Mouse (Mus musculus) embryonic facial prominence, embryonic 12.5 days (tissue): ENCODE results near the gene Cdipt. TPM values are rescaled to one million over a fixed set of nuclear protein-coding genes. Genes with fewer than 3 reads are reported as not detected.

Experiments
- ATAC-seq: fragments of 200-750 bp; cut with Nextera tagmentation; 2 replicates; pipeline ENCODE4 v1.8.0; 2017; ENCODE audit not compliant: insufficient number of reproducible peaks, insufficient read depth, low FRiP score, low TSS enrichment
- H3K27ac ChIP-seq: fragments of 300-500 bp; sonication (generic); 2 replicates; pipeline ENCODE4 v1.5.1; 2016; ENCODE audit warnings: mild to moderate bottlenecking
- H3K27me3 ChIP-seq: fragments of 300-500 bp; sonication (generic); 2 replicates; pipeline ENCODE4 v1.6.1; 2016; ENCODE audit warnings: mild to moderate bottlenecking, moderate library complexity
- H3K36me3 ChIP-seq: fragments of 300-500 bp; sonication (generic); 2 replicates; pipeline ENCODE4 v1.6.1; 2016; ENCODE audit warnings: mild to moderate bottlenecking
- H3K4me1 ChIP-seq: fragments of 300-500 bp; sonication (generic); 2 replicates; pipeline ENCODE4 v1.6.1; 2016
- H3K4me2 ChIP-seq: fragments of 300-500 bp; sonication (generic); replicated peaks from 2 replicates; pipeline ENCODE4 v1.6.1; 2016; ENCODE audit warnings: mild to moderate bottlenecking, moderate library complexity
- H3K4me3 ChIP-seq: fragments of 300-500 bp; sonication (generic); 2 replicates; pipeline ENCODE4 v1.5.1; 2016; ENCODE audit warnings: mild to moderate bottlenecking
- H3K9ac ChIP-seq: fragments of 300-500 bp; sonication (generic); 2 replicates; pipeline ENCODE4 v1.6.1; 2016; ENCODE audit warnings: mild to moderate bottlenecking, moderate library complexity
- H3K9me3 ChIP-seq: fragments of 300-500 bp; sonication (generic); 2 replicates; pipeline ENCODE4 v1.6.1; 2016; ENCODE audit warnings: mild to moderate bottlenecking, moderate library complexity
- WGBS: fragments of 180-500 bp; shearing (Covaris S2); methylation state at CpG from one replicate; pipeline ENCODE4 v1.1.7; 2016; 5-methylcytosine and 5-hydroxymethylcytosine counted together
- polyA plus RNA-seq: library from polyadenylated mRNA; unstranded; fragments of >200 nt; fragmentation: Nextera tagmentation; extraction: Ambion mirVana; gene quantifications from 2 replicates; pipeline ENCODE4 v1.2.1, GENCODE M21; 2016

Gene Cdipt
- polyA plus RNA-seq, 1 experiment from 2014 or later = 88.0 TPM

DNA sequence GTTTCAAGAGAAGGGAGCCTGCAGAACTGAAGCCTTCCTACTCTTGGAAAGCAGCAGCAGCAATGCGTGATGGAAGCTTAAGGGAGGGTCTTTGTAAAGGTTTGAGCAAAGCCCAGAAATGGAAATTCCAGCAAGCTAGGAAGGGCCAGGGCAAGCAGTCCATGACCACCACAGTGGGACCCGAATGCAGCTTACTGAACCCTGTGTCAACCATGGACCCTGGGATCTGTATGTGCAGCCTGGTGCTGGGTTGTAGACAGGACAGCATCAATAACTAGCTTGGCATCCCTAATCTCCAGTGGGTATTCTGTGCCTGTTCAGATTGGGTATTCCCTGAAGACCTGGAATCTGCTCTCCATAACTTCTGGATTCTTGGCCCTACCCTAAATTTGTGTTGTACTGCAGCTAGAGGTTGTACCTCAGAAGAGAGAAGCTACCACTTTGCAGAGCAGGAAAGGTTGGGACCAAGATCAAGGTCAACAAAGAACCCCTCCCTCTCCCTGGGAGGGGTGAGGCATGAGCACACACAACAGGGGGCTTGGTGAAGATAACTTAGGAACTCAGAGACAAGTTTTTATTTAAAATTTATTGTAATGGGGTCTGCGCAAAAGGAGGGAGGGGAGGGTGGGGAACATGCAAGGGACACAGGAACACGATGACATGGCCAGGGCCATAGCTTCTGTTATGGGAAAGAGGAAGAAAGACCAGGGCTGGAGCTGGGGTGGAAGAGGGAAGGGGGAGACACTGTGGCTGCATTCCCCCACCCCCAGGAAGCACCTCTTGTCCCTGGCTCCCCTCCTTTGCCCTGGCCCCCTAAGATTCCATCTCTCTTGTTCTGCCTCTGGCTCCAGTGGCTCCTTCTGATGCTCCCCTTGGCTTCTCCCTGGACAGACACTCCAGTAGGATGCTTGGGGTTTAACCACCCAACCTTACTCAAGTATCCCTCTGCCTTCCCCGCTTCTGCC lies 46.1 kb downstream of the Cdipt start:
- peak overlapping the region; percentile 90 for H3K27ac ChIP-seq
- peak overlapping the region; percentile 50 for H3K4me3 ChIP-seq
- H3K27me3 ChIP-seq = no peaks in the 10 kb centered on the region
- WGBS = 35% methylated on average over 5 of the region's 5 CpGs
- no peaks in the 10 kb centered on the region for H3K9me3 ChIP-seq
- peak overlapping the region; percentile 69 for H3K9ac ChIP-seq
- H3K36me3 ChIP-seq = peaks cover 30% of the 10 kb centered on the region
- H3K4me1 ChIP-seq = peaks cover 73% of the 10 kb centered on the region
- no peak for ATAC-seq
- peak overlapping the region; percentile 97 for H3K4me2 ChIP-seq

DNA sequence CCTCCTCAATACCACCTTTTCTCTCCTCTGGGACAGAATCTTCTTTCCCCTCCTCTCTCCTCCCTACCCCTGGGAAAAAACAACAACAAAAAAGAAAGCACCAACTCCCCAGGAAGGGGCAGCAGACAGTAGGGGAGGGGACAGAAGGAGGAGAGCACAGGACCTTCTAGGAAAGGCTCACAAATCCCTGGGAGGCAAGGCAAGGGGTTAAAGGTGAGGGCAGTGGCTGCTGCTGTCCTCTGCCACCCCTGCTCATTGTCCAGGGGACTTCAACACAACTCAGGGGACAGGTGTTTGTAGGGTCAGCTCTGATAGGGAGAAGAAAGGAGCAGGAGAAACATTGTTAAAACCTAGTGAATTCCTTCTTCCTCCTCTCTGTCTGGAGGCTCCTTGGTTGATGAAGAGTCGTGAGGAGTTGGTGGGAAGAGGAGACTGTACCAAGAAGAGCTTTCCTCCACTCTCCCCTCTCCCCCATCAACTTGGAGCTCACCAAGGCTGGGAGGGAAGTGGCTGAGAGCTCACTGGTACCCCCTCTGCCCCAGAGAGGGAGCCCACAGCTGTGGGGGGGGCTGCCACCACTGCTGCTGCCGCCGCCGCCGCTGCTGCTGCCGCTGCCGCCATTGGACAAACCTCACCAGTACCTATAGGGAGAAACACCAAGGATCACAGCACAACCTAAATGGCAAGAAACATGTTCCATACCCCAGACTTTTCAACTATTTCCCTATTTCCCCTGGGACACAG lies 47.0 kb downstream of the Cdipt start:
- Histone ChIP-seq H3K36me3 (peaks cover 30% of the 10 kb centered on the region), H3K4me3 (peak overlapping the region; percentile 92), H3K27me3 (no peaks in the 10 kb centered on the region), H3K4me1 (peaks cover 72% of the 10 kb centered on the region), H3K9me3 (no peaks in the 10 kb centered on the region), H3K9ac (peak overlapping the region; percentile 99; the same call in 1 of the 2 replicates), H3K4me2 (peak overlapping the region; percentile 97), H3K27ac (peak overlapping the region; percentile 72; the same call in 1 of the 2 replicates)
- 84% methylated on average over 7 of the region's 7 CpGs for WGBS
- no peak for ATAC-seq

DNA sequence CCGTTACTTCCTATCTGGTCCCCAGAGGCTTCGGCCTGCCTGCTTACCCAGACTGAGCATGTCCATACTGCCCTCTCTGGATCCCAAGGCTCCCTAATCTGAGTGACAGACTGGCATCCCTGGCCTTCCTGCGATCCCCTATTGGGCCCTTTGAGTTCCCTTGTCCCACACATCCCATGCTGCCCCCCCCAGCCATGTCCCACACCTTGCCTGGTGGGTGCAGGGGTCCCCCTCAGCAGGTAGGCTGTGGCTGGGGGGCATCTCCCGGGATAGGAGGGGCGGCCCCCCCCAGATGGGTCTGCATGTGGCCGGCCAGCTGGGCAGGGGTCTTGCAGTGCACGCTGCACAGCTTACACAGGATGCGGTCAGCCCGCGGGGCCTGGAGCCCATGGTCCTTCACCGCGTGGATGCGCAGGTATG lies 47.6 kb downstream of the Cdipt start:
- Histone ChIP-seq H3K27me3 (no peaks in the 10 kb centered on the region), H3K4me3 (peak overlapping the region; percentile 92), H3K27ac (peak overlapping the region; percentile 72), H3K36me3 (peaks cover 30% of the 10 kb centered on the region), H3K4me2 (peak overlapping the region; percentile 97), H3K9me3 (no peaks in the 10 kb centered on the region), H3K4me1 (peaks cover 72% of the 10 kb centered on the region), H3K9ac (peak overlapping the region; percentile 99)
- 78% methylated on average over 13 of the region's 13 CpGs for WGBS
- no peak for ATAC-seq

DNA sequence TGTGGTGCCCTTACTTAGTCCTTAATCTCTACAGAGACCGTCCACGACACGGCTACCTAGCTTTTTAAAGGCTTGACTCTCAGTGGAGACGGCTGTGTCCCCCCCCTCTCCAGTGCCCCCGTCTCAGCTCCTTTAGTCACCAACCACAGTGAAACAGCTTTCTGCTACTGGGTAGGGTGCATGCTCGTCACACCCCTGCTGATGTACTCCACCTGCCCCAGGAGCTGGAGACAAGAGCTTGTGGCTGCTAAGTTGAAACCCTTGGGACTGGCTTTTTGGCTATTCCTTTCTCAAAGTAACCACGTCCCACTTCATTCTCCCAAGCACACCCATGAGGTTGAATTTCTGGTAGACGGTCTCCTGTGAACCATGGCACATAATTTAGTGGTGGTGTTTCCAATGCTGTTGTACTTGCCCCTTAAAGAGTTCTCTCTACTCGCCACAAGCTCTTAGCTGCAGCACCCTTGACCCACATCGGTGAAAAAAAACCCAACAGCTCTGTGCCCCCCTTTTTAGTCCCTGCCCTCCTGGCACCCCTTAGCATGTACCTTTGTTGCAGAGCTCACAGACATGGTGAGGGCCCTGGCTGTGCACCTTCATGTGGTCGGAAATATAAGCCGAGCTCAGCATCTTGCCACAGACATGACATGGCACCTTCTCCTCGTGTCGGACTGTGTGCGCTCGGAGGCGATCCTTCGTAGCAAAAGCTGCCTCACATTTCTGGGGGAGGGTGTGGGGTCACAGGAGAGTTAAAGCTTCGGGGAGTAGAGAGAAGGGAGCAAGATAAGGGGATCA lies 48.4 kb downstream of the Cdipt start:
- Histone ChIP-seq H3K4me1 (peaks cover 65% of the 10 kb centered on the region), H3K9me3 (no peaks in the 10 kb centered on the region), H3K27ac (peak overlapping the region; percentile 98), H3K27me3 (no peaks in the 10 kb centered on the region), H3K9ac (peak overlapping the region; percentile 99), H3K36me3 (peaks cover 32% of the 10 kb centered on the region), H3K4me2 (peak overlapping the region; percentile 97), H3K4me3 (peak overlapping the region; percentile 92)
- 28% methylated on average over 19 of the region's 19 CpGs for WGBS
- no peak for ATAC-seq

DNA sequence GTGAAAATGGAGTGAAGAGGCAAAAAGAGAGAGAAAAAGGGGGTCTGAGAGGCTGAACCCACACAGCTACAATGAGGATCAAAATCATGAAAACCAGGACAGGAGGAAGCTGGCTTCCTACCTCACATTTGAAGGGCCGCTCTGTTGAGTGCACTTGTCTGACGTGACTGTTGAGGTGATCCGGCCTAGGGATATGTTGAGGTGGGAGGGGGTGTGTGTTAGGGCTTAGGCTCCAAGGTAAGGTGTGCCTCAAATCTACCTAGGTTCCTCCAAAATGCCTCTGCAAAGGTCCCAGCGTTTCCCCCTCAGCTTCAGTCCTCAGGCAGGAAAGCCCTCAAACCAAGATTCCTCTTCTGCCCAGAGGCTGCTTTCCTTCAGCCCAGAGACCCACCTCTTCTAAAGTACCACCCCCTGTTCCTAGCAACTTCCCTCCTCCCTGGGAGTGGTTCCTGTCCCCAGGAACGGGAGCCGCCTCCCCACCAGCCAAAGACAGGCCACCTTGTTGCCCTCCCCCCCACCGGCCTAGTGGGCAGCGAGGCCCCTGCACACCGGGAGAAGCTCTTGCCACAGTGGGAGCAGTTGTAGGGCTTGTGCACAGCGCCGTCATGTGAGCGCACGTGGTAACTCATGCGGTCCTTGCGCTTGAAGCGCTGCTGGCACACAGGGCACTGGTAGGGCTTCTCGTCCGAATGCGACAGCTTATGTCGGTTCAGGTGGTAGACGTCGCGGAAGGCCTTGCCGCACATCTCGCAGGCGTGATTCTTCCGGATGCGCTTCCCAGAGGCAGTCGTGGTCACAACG lies 49.2 kb downstream of the Cdipt start:
- peak overlapping the region; percentile 99 for H3K9ac ChIP-seq
- H3K27me3 ChIP-seq = no peaks in the 10 kb centered on the region
- H3K36me3 ChIP-seq = peaks cover 40% of the 10 kb centered on the region
- H3K9me3 ChIP-seq = no peaks in the 10 kb centered on the region
- H3K4me3 ChIP-seq = peak overlapping the region; percentile 92
- peak; percentile 22; the same call in 1 of the 2 replicates for ATAC-seq
- peak overlapping the region; percentile 97 for H3K4me2 ChIP-seq
- WGBS = 1% methylated on average over 30 of the region's 30 CpGs
- peak overlapping the region; percentile 98 for H3K27ac ChIP-seq
- H3K4me1 ChIP-seq = peaks cover 56% of the 10 kb centered on the region

DNA sequence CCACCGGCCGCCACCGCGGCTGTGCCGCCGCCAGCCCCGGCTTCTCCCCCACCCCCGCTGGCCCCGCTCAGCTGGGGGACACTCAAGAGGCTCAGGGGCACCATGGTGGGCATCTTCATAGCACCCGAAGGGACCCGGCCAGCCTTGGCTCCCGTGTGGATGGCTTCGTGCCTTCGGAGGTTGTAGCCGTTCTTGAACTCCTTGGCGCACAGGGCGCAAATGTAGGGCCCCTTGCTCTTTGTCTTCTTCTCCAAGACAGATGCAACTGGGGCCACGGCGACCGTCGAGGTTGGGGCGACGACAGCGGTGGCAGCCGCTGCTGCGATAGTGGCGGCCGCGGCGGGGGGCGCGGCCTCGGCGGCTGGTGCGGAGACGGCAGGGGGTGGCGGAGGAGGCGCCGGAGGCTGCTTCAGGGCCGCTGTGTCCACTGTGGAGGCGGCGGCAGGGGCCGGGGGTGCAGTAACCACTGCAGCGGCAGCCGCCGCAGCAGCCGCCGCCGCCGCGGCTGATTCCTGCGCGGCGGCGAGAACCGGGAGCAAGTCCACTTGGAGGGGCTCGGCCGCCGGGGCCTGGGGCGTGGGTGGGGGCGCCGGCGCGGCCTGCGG lies 49.9 kb downstream of the Cdipt start:
- Histone ChIP-seq H3K27me3 (no peaks in the 10 kb centered on the region), H3K9ac (peak overlapping the region; percentile 99), H3K27ac (peak overlapping the region; percentile 98), H3K36me3 (peaks cover 45% of the 10 kb centered on the region), H3K9me3 (no peaks in the 10 kb centered on the region), H3K4me3 (peak overlapping the region; percentile 92), H3K4me1 (peaks cover 49% of the 10 kb centered on the region), H3K4me2 (peak overlapping the region; percentile 97)
- under 1% methylated on average over 59 of the region's 65 CpGs for WGBS
- ATAC-seq = no peak

DNA sequence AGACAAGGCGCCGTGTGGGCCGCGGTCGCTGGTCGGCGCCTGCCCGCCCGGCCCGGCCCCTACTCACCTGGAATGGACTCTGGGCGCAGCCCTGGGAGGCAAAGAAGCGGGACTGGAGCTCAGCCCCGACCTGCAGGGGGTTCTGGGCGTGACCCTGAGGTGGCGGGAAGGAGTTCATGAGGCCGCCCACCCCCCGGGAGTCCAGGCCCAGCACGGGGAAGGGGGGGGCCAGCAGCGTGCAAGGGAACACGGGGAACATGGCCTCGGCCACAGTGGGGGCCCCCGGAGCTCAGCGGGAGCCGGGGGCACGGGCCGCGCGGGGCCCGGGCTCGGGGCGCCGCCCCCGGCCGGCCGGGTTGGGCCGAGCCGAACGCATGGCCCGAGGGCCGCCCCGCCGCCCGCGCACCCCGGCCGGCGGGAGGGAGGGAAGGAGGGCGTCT lies 50.5 kb downstream of the Cdipt start:
- H3K27ac ChIP-seq = peak overlapping the region; percentile 98
- H3K27me3 ChIP-seq = no peaks in the 10 kb centered on the region
- H3K4me1 ChIP-seq = peaks cover 46% of the 10 kb centered on the region
- no peaks in the 10 kb centered on the region for H3K9me3 ChIP-seq
- under 1% methylated on average over 30 of the region's 48 CpGs for WGBS
- peaks cover 50% of the 10 kb centered on the region for H3K36me3 ChIP-seq
- peak overlapping the region; percentile 97 for H3K4me2 ChIP-seq
- peak overlapping the region; percentile 99 for H3K9ac ChIP-seq
- peak overlapping the region; percentile 92 for H3K4me3 ChIP-seq
- ATAC-seq = peak; percentile 8

DNA sequence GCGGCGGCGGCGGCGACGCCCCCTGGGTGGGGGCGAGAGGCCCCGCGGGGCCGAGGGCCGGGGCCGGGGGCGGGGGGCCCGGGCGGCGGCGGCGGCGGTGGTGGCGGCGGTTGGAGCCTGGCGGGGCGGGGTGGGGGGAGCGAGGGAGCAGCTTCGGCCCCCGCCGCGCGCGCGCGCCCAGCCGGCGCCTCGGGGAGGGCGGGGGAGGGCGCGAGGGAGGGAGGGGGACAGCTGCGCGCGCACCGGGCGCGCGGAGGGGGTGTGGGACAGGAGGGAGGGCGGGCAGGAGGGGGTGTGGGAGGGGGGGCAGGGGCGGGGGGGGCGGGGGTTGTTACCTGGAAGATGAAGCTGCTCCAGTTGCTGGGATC lies 50.9 kb downstream of the Cdipt start:
- peaks cover 54% of the 10 kb centered on the region for H3K36me3 ChIP-seq

DNA sequence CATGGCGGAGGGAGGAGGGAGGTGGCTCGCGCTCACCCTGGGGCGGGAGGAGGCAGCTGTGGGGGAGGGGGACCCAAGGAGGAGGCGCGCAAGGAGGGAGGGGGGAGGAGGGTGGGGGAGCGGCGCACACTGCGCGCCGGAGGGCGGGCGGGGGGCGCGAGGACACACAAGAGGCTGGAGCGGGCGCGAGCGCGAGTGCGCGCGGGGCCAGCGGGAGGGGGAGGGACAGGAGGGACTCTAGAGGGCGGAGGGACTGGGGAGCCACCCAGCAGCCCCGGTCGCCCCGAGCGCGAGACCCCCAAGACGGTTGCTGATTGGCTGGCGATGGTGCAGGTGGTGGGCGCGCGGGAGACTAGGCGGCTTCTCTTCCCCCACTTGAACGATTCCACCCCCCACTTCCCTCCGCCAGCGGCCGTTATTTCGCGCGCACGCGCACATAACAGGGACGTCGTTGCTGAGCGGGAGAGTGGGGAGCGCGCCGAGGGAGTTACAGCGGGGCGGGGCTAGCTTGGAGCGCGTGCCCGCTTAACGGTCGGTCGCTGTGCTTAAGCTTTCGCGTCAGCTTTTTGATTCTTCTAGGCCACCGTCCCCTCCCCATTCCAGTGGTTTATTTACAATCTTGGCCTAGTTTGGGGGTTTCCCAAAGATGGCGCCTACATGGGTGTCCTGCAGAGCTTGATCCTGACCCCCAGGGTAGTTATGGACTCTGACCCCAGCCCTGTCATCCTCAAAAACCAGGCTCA lies 51.4 kb downstream of the Cdipt start, which contains the start of gene Maz:
Gene Maz (minus strand): TSS at position 54 of the 743 bp plus-strand sequence.
- Histone ChIP-seq H3K27me3 (no peaks in the 10 kb centered on the region), H3K9ac (peak within 1 kb of the TSS; percentile 99), H3K4me2 (peak within 1 kb of the TSS; percentile 97), H3K36me3 (peaks cover 54% of the 10 kb centered on the region), H3K4me3 (peak within 1 kb of the TSS; percentile 92), H3K27ac (peak within 1 kb of the TSS; percentile 98), H3K4me1 (peaks cover 36% of the 10 kb centered on the region), H3K9me3 (no peaks in the 10 kb centered on the region)
- under 1% methylated on average over 58 of the region's 63 CpGs for WGBS
- ATAC-seq = peak; percentile 85

More for the DNA sequence above, 50.9 kb downstream of the Cdipt start:
- ATAC-seq = no peak
- Histone ChIP-seq H3K9me3 (no peaks in the 10 kb centered on the region), H3K9ac (peak overlapping the region; percentile 99), H3K4me3 (peak overlapping the region; percentile 92), H3K4me1 (peaks cover 41% of the 10 kb centered on the region), H3K27me3 (no peaks in the 10 kb centered on the region), H3K4me2 (no peak overlapping the region; the same call in 1 of the 2 replicates), H3K27ac (peak overlapping the region; percentile 98)
- 0% methylated on average over 8 of the region's 48 CpGs for WGBS
